11 mouse cellular contexts compared by ENCODE assay signal in genomic region chr4:53269999-53270398, GRCm38 (mm10).
DNase-seq lines count a peak whose midpoint lies in the region; ATAC-seq and TF ChIP-seq lines count a peak whose summit lies in the region.
"Had no signal": no experiment of that assay in that cellular context is flagged by ENCODE, and none has a peak within 500 bp of the region (broad histone marks: within the 10 kb centered on the region; RNA-seq: fewer than 3 reads in every experiment).

No protein-coding gene starts in this region.

- H3K27me3 ChIP-seq in liver, postnatal 0 days (ENCODE audit: insufficient read depth, low read length), result no peaks in the 10 kb centered on the region
- no peaks in the 10 kb centered on the region for H3K27me3 ChIP-seq in liver, embryonic 11.5 days (replicated peaks; ENCODE audit: control insufficient read depth, insufficient read depth, low read length)
- no peaks in the 10 kb centered on the region for H3K27me3 ChIP-seq in heart, embryonic 16.5 days (ENCODE audit: control insufficient read depth, insufficient read depth, low read length)
- H3K27me3 ChIP-seq: hindbrain, embryonic 15.5 days; limb, embryonic 13.5 days had no signal

- 64% methylated on average over 5 of the region's 5 CpGs for WGBS in liver, postnatal 0 days (ENCODE audit: insufficient replicate concordance)
- WGBS in liver, embryonic 11.5 days, result 75% methylated on average over 5 of the region's 5 CpGs
- WGBS in heart, embryonic 16.5 days, result 63% methylated on average over 5 of the region's 5 CpGs

- DNase-seq in liver, postnatal 0 days, result no peak
- no peak for DNase-seq in liver, embryonic 11.5 days (ENCODE audit: low spot score)
- DNase-seq in left cerebral cortex, postnatal 36 days (ENCODE audit: low spot score in 2 of 2), result no peak
- no peak for DNase-seq in adrenal gland, adult (ENCODE audit: inconsistent age in 2 of 2, low spot score in 1 of 2)
- DNase-seq: thymus, postnatal 25 days had no signal

- ATAC-seq in liver, postnatal 0 days, result peak; percentile 64; the same call in 1 of the 2 replicates
- no peak for ATAC-seq in liver, embryonic 11.5 days (replicated peaks; ENCODE audit: low FRiP score)
- peak; percentile 52; the same call in 1 of the 2 replicates for ATAC-seq in heart, embryonic 16.5 days (replicated peaks; ENCODE audit: extremely low read depth, insufficient read depth, low FRiP score)
- ATAC-seq in megakaryocyte, adult 5-6 weeks (ENCODE audit: poor library complexity, severe bottlenecking), result peak; percentile 76

- H3K9me3 ChIP-seq in liver, postnatal 0 days (ENCODE audit: low read length), result no peaks in the 10 kb centered on the region
- H3K9me3 ChIP-seq in liver, embryonic 11.5 days (ENCODE audit: control insufficient read depth, low read length), result no peaks in the 10 kb centered on the region
- H3K9me3 ChIP-seq in heart, embryonic 16.5 days (replicated peaks; ENCODE audit: control insufficient read depth, low read length), result no peaks in the 10 kb centered on the region
- H3K9me3 ChIP-seq: hindbrain, embryonic 15.5 days had no signal

- H3K4me1 ChIP-seq in liver, postnatal 0 days (ENCODE audit: insufficient read depth), result peaks cover 9% of the 10 kb centered on the region; the same call in 1 of the 2 replicates
- no peaks in the 10 kb centered on the region for H3K4me1 ChIP-seq in liver, embryonic 11.5 days (replicated peaks; ENCODE audit: control insufficient read depth, insufficient read depth, low read length)
- H3K4me1 ChIP-seq in bone marrow macrophage, adult 2 months (ENCODE audit: control insufficient read depth, insufficient read depth, low read length), result peaks cover 28% of the 10 kb centered on the region
- peaks cover 4% of the 10 kb centered on the region; the same call in 1 of the 2 replicates for H3K4me1 ChIP-seq in heart, embryonic 16.5 days (ENCODE audit: control insufficient read depth, insufficient read depth, low read length)

- TF ChIP-seq CTCF in liver, postnatal 0 days (IDR thresholded peaks at IDR 0.05; ENCODE audit: low read depth), result no peak
- TF ChIP-seq CTCF in bone marrow macrophage, adult 2 months (IDR thresholded peaks at IDR 0.05; ENCODE audit: low read depth, low read length), result no peak

- no peak for TF ChIP-seq POLR2A in bone marrow macrophage, adult 2 months (IDR thresholded peaks at IDR 0.05; ENCODE audit: borderline replicate concordance, low read depth, low read length)

- no peak for TF ChIP-seq EP300 in liver, postnatal 0 days (IDR thresholded peaks at IDR 0.05; ENCODE audit: low read depth)

- no peaks in the 10 kb centered on the region for H3K36me3 ChIP-seq in liver, postnatal 0 days (replicated peaks; ENCODE audit: insufficient read depth, low read length)
- no peaks in the 10 kb centered on the region for H3K36me3 ChIP-seq in liver, embryonic 11.5 days (ENCODE audit: control insufficient read depth, insufficient read depth, low read length)
- no peaks in the 10 kb centered on the region for H3K36me3 ChIP-seq in heart, embryonic 16.5 days (ENCODE audit: control insufficient read depth, insufficient read depth)
- H3K36me3 ChIP-seq: hindbrain, embryonic 15.5 days; limb, embryonic 13.5 days had no signal

- no peak overlapping the region for H3K27ac ChIP-seq in liver, postnatal 0 days (ENCODE audit: low read depth)
- no peak overlapping the region for H3K27ac ChIP-seq in liver, embryonic 11.5 days (ENCODE audit: low read depth, low read length)
- peak overlapping the region; percentile 64 for H3K27ac ChIP-seq in bone marrow macrophage, adult 2 months (ENCODE audit: insufficient read depth, low read depth, low read length)
- no peak overlapping the region for H3K27ac ChIP-seq in heart, embryonic 16.5 days (ENCODE audit: low read length)
- H3K27ac ChIP-seq: hindbrain, embryonic 15.5 days; layer of hippocampus, adult 2 months; limb, embryonic 13.5 days had no signal

- H3K4me3 ChIP-seq in liver, postnatal 0 days (ENCODE audit: low read depth, low read length), result no peak overlapping the region
- H3K4me3 ChIP-seq in liver, embryonic 11.5 days (ENCODE audit: low read depth, low read length), result no peak overlapping the region
- H3K4me3 ChIP-seq in bone marrow macrophage, adult 2 months (ENCODE audit: insufficient read depth, low read length), result no peak overlapping the region
- no peak overlapping the region for H3K4me3 ChIP-seq in heart, embryonic 16.5 days (ENCODE audit: low read length)
- H3K4me3 ChIP-seq: hindbrain, embryonic 15.5 days; layer of hippocampus, adult 2 months; limb, embryonic 13.5 days had no signal

- H3K4me2 ChIP-seq in liver, postnatal 0 days (ENCODE audit: low read depth, low read length), result no peak overlapping the region
- no peak overlapping the region for H3K4me2 ChIP-seq in liver, embryonic 11.5 days
- H3K4me2 ChIP-seq in heart, embryonic 16.5 days (ENCODE audit: low read depth, low read length), result no peak overlapping the region
- H3K4me2 ChIP-seq: hindbrain, embryonic 15.5 days; limb, embryonic 13.5 days had no signal

- H3K9ac ChIP-seq in liver, postnatal 0 days (replicated peaks), result no peak overlapping the region
- no peak overlapping the region for H3K9ac ChIP-seq in liver, embryonic 11.5 days (ENCODE audit: low read depth, low read length)
- no peak overlapping the region for H3K9ac ChIP-seq in heart, embryonic 16.5 days (ENCODE audit: low read length)
- H3K9ac ChIP-seq: hindbrain, embryonic 15.5 days; limb, embryonic 13.5 days had no signal

- intact Hi-C loops in left cerebral cortex, postnatal 36 days (cut with DNase I), result no loop called here
